Mouse (Mus musculus) CH12F3 (cell line): ENCODE results near the gene Mrpl11.
"Not testable (repeated sequence)": the region's sequence is repeated elsewhere in the genome, so short reads cannot be mapped to it uniquely, and the experiment has no call there.

Experiments used
- in situ Hi-C: fragments of 300-500 bp; cut with MboI; formaldehyde crosslinking; loops from 2 replicates; pipeline ENCODE4 v1.14.3; 2020; ENCODE audit warnings: low sequenced_read_pairs

Gene Mrpl11

GRCm38 (mm10) chr19:4992371-4992770 is 30.4 kb downstream of the Mrpl11 start:
- in situ Hi-C loops, result no loop called here

GRCm38 (mm10) chr19:4992904-4993303 is 31.0 kb downstream of the Mrpl11 start:
- in situ Hi-C loops, result no loop called here

- in situ Hi-C loops, result no loop called here
These were observed 32.1 kb downstream of the Mrpl11 start for GRCm38 (mm10) chr19:4994043-4994442.

- in situ Hi-C loops, result no loop called here
These were observed 37.6 kb downstream of the Mrpl11 start for GRCm38 (mm10) chr19:4999445-5000140.

- in situ Hi-C loops, result no loop called here
These were observed 39.9 kb downstream of the Mrpl11 start for GRCm38 (mm10) chr19:5001666-5002406.

- in situ Hi-C loops, result not testable (repeated sequence)
These were observed 41.7 kb downstream of the Mrpl11 start for GRCm38 (mm10) chr19:5003644-5004043.

- in situ Hi-C loops, result no loop called here
These were observed 43.0 kb downstream of the Mrpl11 start for GRCm38 (mm10) chr19:5004925-5005324.

- in situ Hi-C loops, result no loop called here
These were observed 51.2 kb downstream of the Mrpl11 start for GRCm38 (mm10) chr19:5013138-5013537.

- in situ Hi-C loops, result no loop called here
These were observed 53.0 kb downstream of the Mrpl11 start for GRCm38 (mm10) chr19:5014961-5015398.

GRCm38 (mm10) chr19:5016221-5016742 is 54.3 kb downstream of the Mrpl11 start:
- in situ Hi-C loops, result no loop called here
